Mouse (Mus musculus) midbrain, embryonic 16.5 days (tissue): ENCODE results near the gene Notch4. TPM values are rescaled to one million over a fixed set of nuclear protein-coding genes. Genes with fewer than 3 reads are reported as not detected.
A peak's percentile ranks its signal among the peaks of the same experiment; 100 is the strongest.

Experiments
- ATAC-seq: fragments of 200-750 bp; cut with Nextera tagmentation; 2 replicates; pipeline ENCODE4 v1.8.0; 2017; ENCODE audit warnings: moderate TSS enrichment
- H3K27ac ChIP-seq: fragments of 300-500 bp; sonication (generic); 2 replicates; pipeline ENCODE4 v1.5.1; 2014; ENCODE audit warnings: mild to moderate bottlenecking, low read length, mixed read lengths
- H3K27me3 ChIP-seq: fragments of 300-500 bp; sonication (generic); 2 replicates; pipeline ENCODE4 v1.6.1; 2014; ENCODE audit warnings: low read depth, low read length, mixed read lengths; ENCODE audit not compliant: control insufficient read depth, insufficient read depth
- H3K36me3 ChIP-seq: fragments of 300-500 bp; sonication (generic); 2 replicates; pipeline ENCODE4 v1.6.1; 2014; ENCODE audit warnings: mild to moderate bottlenecking, low read length, moderate library complexity, mixed read lengths; ENCODE audit not compliant: control insufficient read depth, insufficient read depth
- H3K4me1 ChIP-seq: fragments of 300-500 bp; sonication (generic); 2 replicates; pipeline ENCODE4 v1.6.1; 2014; ENCODE audit warnings: mild to moderate bottlenecking, low read length, mixed read lengths; ENCODE audit not compliant: control insufficient read depth, insufficient read depth
- H3K4me2 ChIP-seq: fragments of 300-500 bp; sonication (generic); 2 replicates; pipeline ENCODE4 v1.6.1; 2014; ENCODE audit warnings: mild to moderate bottlenecking, low read length, mixed read lengths
- H3K4me3 ChIP-seq: fragments of 300-500 bp; sonication (generic); 2 replicates; pipeline ENCODE4 v1.5.1; 2014; ENCODE audit warnings: low read depth, mild to moderate bottlenecking, low read length, moderate library complexity, mixed read lengths
- H3K9ac ChIP-seq: fragments of 300-500 bp; sonication (generic); 2 replicates; pipeline ENCODE4 v1.6.1; 2014; ENCODE audit warnings: low read depth, low read length, mixed read lengths
- H3K9me3 ChIP-seq: fragments of 300-500 bp; sonication (generic); replicated peaks from 2 replicates; pipeline ENCODE4 v1.6.1; 2014; ENCODE audit warnings: mild to moderate bottlenecking, low read length, mixed read lengths; ENCODE audit not compliant: control insufficient read depth, poor library complexity, severe bottlenecking
- WGBS: fragments of 180-500 bp; shearing (Covaris S2); extraction: QIAGEN DNeasy Blood & Tissue Kit; methylation state at CpG from one replicate; pipeline ENCODE4 v1.1.7; 2014; 5-methylcytosine and 5-hydroxymethylcytosine counted together
- polyA plus RNA-seq: library from polyadenylated mRNA; unstranded; fragments of >200 nt; fragmentation: Nextera tagmentation; extraction: Ambion mirVana; gene quantifications from 2 replicates; pipeline ENCODE4 v1.2.1, GENCODE M21; 2015

Notch4 gene
- polyA plus RNA-seq, 1 experiment from 2014 or later = 6.7 TPM

- H3K4me3 ChIP-seq = peak overlapping the region; percentile 88
- peaks cover 41% of the 10 kb centered on the region for H3K4me1 ChIP-seq
- peak overlapping the region; percentile 94 for H3K4me2 ChIP-seq
- WGBS = under 1% methylated on average over 30 of the region's 30 CpGs
- H3K27ac ChIP-seq = peak overlapping the region; percentile 79
- ATAC-seq = peak; percentile 41
- H3K36me3 ChIP-seq = peaks cover 7% of the 10 kb centered on the region
- no peaks in the 10 kb centered on the region for H3K9me3 ChIP-seq
- peak overlapping the region; percentile 98 for H3K9ac ChIP-seq
- no peaks in the 10 kb centered on the region for H3K27me3 ChIP-seq
These were observed 41.5 kb downstream of the Notch4 start for GRCm38 (mm10) chr17:34605609-34606008.

DNA sequence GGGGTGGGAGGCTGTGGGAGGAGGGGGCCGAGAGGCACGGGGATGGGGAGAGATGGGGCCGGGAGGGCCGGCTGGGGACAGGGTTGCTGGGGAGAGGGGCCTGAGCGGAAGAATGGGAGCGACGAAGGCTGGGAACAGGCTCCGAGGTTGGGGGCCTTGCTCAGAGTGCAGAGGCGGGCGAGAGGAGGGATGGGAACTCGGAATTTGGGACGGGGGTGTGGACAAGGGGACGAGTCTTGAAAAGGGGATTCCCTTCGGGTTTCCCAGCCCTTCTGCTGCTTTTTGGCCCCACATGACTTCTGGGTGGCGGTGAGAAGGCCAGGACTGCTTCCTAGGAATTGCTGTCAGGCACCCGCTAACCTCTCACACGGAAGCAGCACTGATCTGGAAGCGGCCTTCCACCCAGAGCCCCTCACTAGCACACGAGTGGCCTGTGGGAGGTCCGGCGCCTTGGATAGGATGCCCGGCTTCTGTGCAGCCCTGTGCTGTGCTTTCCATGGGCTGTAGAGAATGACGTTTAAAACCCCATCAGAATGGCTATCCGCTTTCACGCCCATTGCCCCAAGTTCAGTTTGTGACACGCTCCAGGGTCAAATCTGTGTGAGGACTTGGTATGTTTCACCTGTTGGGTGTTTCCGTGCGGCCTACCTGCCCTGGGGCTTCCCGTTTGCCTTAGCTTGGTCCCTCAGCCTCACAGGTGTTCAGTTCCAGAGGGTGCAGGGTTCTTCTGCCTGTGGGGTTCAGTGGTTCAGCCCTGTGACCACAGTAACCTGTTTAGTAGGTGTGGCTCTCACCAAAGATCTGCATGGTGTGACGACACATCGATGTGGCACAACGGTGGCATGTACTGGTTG lies 42.3 kb downstream of the Notch4 start:
- peak overlapping the region; percentile 88 for H3K4me3 ChIP-seq
- peak overlapping the region; percentile 79 for H3K27ac ChIP-seq
- peak overlapping the region; percentile 98 for H3K9ac ChIP-seq
- peaks cover 41% of the 10 kb centered on the region for H3K4me1 ChIP-seq
- ATAC-seq = no peak
- no peaks in the 10 kb centered on the region for H3K9me3 ChIP-seq
- H3K27me3 ChIP-seq = no peaks in the 10 kb centered on the region
- peaks cover 5% of the 10 kb centered on the region for H3K36me3 ChIP-seq
- WGBS = 19% methylated on average over 30 of the region's 32 CpGs
- peak overlapping the region; percentile 94 for H3K4me2 ChIP-seq

GRCm38 (mm10) chr17:34607997-34608396 lies 43.9 kb downstream of the Notch4 start:
- ATAC-seq = no peak
- peaks cover 18% of the 10 kb centered on the region for H3K36me3 ChIP-seq
- no peak overlapping the region for H3K4me2 ChIP-seq
- H3K9ac ChIP-seq = no peak overlapping the region
- H3K4me1 ChIP-seq = peaks cover 34% of the 10 kb centered on the region
- 90% methylated on average over 7 of the region's 7 CpGs for WGBS
- H3K9me3 ChIP-seq = no peaks in the 10 kb centered on the region
- H3K4me3 ChIP-seq = no peak overlapping the region
- H3K27ac ChIP-seq = no peak overlapping the region
- H3K27me3 ChIP-seq = no peaks in the 10 kb centered on the region

DNA sequence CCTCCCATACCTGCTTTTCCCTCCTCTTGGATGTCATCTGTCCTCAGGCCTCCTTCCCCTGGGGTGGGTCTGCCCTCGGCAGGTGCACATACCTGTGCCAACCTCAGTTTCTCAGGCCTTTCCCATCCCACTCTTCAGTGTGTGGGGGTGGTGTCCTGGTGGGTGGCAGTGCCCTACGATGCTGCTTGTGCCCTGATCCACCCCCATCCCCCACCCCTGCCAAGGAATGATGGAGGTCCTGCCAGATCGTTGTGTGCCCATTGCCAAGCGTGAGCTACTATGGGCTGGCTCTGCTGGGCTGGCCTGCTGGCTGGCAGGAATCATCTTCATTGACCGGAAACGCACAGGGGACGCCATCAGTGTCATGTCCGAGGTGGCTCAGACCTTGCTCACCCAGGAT lies 47.0 kb downstream of the Notch4 start:
- Histone ChIP-seq H3K4me3 (no peak overlapping the region), H3K36me3 (peaks cover 21% of the 10 kb centered on the region), H3K4me1 (peaks cover 26% of the 10 kb centered on the region), H3K27ac (no peak overlapping the region), H3K9ac (no peak overlapping the region), H3K9me3 (no peaks in the 10 kb centered on the region), H3K4me2 (no peak overlapping the region), H3K27me3 (no peaks in the 10 kb centered on the region)
- 95% methylated on average over 8 of the region's 8 CpGs for WGBS
- no peak for ATAC-seq

GRCm38 (mm10) chr17:34613054-34613645 lies 49.1 kb downstream of the Notch4 start:
- Histone ChIP-seq H3K9me3 (no peaks in the 10 kb centered on the region), H3K27me3 (no peaks in the 10 kb centered on the region), H3K4me3 (no peak overlapping the region), H3K9ac (no peak overlapping the region), H3K4me1 (peaks cover 10% of the 10 kb centered on the region), H3K4me2 (no peak overlapping the region), H3K27ac (no peak overlapping the region), H3K36me3 (peaks cover 23% of the 10 kb centered on the region)
- ATAC-seq = no peak
- WGBS = 86% methylated on average over 11 of the region's 11 CpGs

- Histone ChIP-seq H3K9me3 (no peaks in the 10 kb centered on the region), H3K4me2 (no peak overlapping the region), H3K9ac (no peak overlapping the region), H3K27ac (no peak overlapping the region), H3K4me1 (peaks cover 4% of the 10 kb centered on the region; the same call in 1 of the 2 replicates), H3K4me3 (no peak overlapping the region), H3K36me3 (peaks cover 23% of the 10 kb centered on the region), H3K27me3 (no peaks in the 10 kb centered on the region)
- no peak for ATAC-seq
- WGBS = 88% methylated on average over 10 of the region's 10 CpGs
These were observed 49.8 kb downstream of the Notch4 start for GRCm38 (mm10) chr17:34613830-34614229.

DNA sequence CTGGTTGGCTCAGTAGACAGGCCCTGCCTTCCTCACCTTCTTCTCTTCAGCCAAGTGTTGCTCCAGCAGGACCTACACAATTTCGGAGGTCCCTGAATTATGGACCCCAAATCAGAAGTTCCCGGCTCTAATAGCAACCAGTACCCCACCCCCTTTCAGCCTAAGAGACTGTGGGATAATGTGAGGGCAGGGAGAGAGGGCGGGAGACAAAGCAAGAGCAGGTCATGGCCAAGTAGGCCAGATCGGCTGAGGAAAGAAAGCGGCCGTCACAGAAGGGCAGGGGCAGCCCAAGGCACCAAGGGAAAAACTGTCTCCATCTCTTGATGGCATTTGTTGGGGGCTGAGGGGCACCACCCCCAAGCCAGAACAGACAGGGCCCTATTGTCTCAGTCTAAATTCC lies 51.8 kb downstream of the Notch4 start, which contains the start of gene Egfl8:
Gene Egfl8, minus strand, starts transcription at position 101 of the 400 bp plus-strand sequence.
- peaks cover 26% of the 10 kb centered on the region for H3K36me3 ChIP-seq
- 58% methylated on average over 6 of the region's 6 CpGs for WGBS
- no peak within 1 kb of the TSS for H3K4me3 ChIP-seq
- H3K9ac ChIP-seq = no peak within 1 kb of the TSS
- no peak within 1 kb of the TSS for H3K4me2 ChIP-seq
- H3K27me3 ChIP-seq = no peaks in the 10 kb centered on the region
- H3K27ac ChIP-seq = no peak within 1 kb of the TSS
- no peaks in the 10 kb centered on the region for H3K9me3 ChIP-seq
- no peaks in the 10 kb centered on the region for H3K4me1 ChIP-seq
- no peak for ATAC-seq

DNA sequence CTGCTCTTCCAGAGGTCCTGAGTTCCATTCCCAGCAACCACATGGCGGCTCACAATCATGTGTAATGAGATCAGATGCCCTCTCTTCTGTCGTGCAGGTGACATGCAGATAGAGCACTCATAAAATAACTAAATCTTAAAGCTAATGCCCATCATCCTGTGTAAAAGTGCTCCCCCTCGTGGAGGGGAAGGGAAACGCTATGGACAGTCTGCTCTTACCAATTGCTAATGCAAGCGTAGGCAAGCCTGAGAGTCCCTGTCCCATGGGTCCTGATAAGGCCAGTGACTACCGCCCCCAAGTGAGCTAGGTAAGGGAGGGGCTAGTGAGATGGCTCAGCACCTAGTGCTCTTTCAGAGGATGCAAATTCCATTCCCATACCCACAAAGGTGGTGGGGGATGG lies 54.9 kb downstream of the Notch4 start:
- no peak for ATAC-seq
- Histone ChIP-seq H3K4me1 (no peaks in the 10 kb centered on the region), H3K9ac (no peak overlapping the region), H3K36me3 (peaks cover 9% of the 10 kb centered on the region), H3K4me3 (no peak overlapping the region), H3K4me2 (no peak overlapping the region), H3K27me3 (no peaks in the 10 kb centered on the region), H3K9me3 (no peaks in the 10 kb centered on the region), H3K27ac (no peak overlapping the region)
- 16% methylated on average over 6 of the region's 6 CpGs for WGBS

DNA sequence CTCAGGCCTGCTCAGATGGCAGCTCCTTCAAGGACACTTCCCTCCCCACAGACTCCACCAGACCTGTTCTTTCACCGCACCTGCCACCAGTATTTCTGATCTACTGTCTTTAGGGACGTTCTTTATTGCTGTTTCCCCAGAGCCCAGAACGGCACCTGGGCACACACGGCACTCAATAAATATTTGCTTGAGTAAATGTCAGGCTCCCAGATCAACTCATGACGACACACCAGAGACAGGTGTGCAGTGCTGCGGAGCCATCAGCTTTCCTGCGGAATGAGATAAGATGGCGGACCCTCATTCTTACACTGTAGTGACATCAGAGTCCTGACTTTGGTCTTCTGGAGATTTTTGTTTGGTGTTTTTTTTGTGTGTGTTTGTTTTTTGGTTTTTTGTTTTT lies 56.9 kb downstream of the Notch4 start:
- no peak for ATAC-seq
- 92% methylated on average over 8 of the region's 8 CpGs for WGBS
- no peak overlapping the region for H3K27ac ChIP-seq
- no peak overlapping the region for H3K4me3 ChIP-seq
- no peak overlapping the region for H3K4me2 ChIP-seq
- no peaks in the 10 kb centered on the region for H3K27me3 ChIP-seq
- H3K9ac ChIP-seq = no peak overlapping the region
- H3K36me3 ChIP-seq = peaks cover 9% of the 10 kb centered on the region; the same call in 1 of the 2 replicates
- H3K4me1 ChIP-seq = peaks cover 4% of the 10 kb centered on the region
- H3K9me3 ChIP-seq = no peaks in the 10 kb centered on the region
